Mouse (Mus musculus) embryonic facial prominence, embryonic 10.5 days (tissue): ENCODE measurements around the gene Hapln4. TPM values are rescaled to one million over a fixed set of nuclear protein-coding genes. Genes with fewer than 3 reads are reported as not detected.
"Not testable (repeated sequence)": the region's sequence is repeated elsewhere in the genome, so short reads cannot be mapped to it uniquely, and the experiment has no call there.

Experiments used
- DNase-seq: peaks from one replicate; pipeline ENCODE4 v3.0.0-alpha.2; 2017; ENCODE audit warnings: low spot score
- H3K27ac ChIP-seq: fragments of 300-500 bp; sonication (generic); replicated peaks from 2 replicates; pipeline ENCODE4 v1.5.1; 2016; ENCODE audit warnings: mild to moderate bottlenecking
- H3K27me3 ChIP-seq: fragments of 300-500 bp; sonication (generic); replicated peaks from 2 replicates; pipeline ENCODE4 v1.6.1; 2016; ENCODE audit warnings: low read depth, mild to moderate bottlenecking; ENCODE audit not compliant: poor library complexity, severe bottlenecking
- H3K36me3 ChIP-seq: fragments of 300-500 bp; sonication (generic); replicated peaks from 2 replicates; pipeline ENCODE4 v1.6.1; 2016; ENCODE audit warnings: mild to moderate bottlenecking, moderate library complexity
- H3K4me1 ChIP-seq: fragments of 300-500 bp; sonication (generic); 2 replicates; pipeline ENCODE4 v1.6.1; 2016
- H3K4me3 ChIP-seq: fragments of 300-500 bp; sonication (generic); 2 replicates; pipeline ENCODE4 v1.5.1; 2016; ENCODE audit warnings: mild to moderate bottlenecking, moderate library complexity
- H3K9me3 ChIP-seq: fragments of 300-500 bp; sonication (generic); 2 replicates; pipeline ENCODE4 v1.6.1; 2016; ENCODE audit warnings: mild to moderate bottlenecking
- WGBS: fragments of 180-500 bp; shearing (Covaris S2); methylation state at CpG from one replicate; pipeline ENCODE4 v1.1.7; 2016; 5-methylcytosine and 5-hydroxymethylcytosine counted together
- polyA plus RNA-seq: library from polyadenylated mRNA; unstranded; fragments of >200 nt; fragmentation: Nextera tagmentation; extraction: Ambion mirVana; gene quantifications from 2 replicates; pipeline ENCODE4 v1.2.1, GENCODE M21; 2016

Gene Hapln4
- 0.14 and 0.24 TPM in 2 replicates for polyA plus RNA-seq

- WGBS, result under 1% methylated on average over 26 of the region's 26 CpGs
- H3K36me3 ChIP-seq, result no peaks in the 10 kb centered on the region
- peak within 1 kb of the TSS; percentile 56 for H3K4me3 ChIP-seq
- H3K27me3 ChIP-seq, result peaks cover 72% of the 10 kb centered on the region
- peaks cover 29% of the 10 kb centered on the region for H3K4me1 ChIP-seq
- H3K27ac ChIP-seq, result no peak within 1 kb of the TSS
- peak; percentile 84 for DNase-seq
- no peaks in the 10 kb centered on the region for H3K9me3 ChIP-seq
These were observed at the start of gene Hapln4 for GRCm38 (mm10) chr8:70083285-70083684. Gene Hapln4 (plus strand): TSS chr8:70083457.

DNA sequence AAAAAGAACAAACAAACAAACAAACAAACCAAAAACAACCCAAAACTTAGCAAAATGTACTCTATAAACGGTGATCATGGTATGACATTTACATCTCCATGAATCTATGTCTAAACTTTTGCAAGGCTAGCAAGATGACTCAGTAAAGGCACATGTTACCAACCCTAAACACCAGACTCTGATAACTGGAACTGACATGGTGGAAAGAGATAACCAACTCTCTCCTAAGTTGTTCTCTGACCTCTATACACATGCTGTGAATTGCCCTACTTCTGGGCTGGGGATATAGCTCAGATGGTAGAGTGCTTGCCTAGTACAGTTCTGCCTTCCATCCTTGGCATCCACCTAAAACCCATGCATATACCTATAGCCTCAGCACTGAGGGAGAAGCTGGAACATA is 45.3 kb upstream of the Hapln4 start:
- Histone ChIP-seq H3K9me3 (no peaks in the 10 kb centered on the region), H3K27me3 (no peaks in the 10 kb centered on the region), H3K4me1 (peaks cover 23% of the 10 kb centered on the region), H3K27ac (no peak overlapping the region), H3K4me3 (no peak overlapping the region), H3K36me3 (peaks cover 54% of the 10 kb centered on the region)
- no peak for DNase-seq
- 94% methylated on average over 1 of the region's 1 CpGs for WGBS

DNA sequence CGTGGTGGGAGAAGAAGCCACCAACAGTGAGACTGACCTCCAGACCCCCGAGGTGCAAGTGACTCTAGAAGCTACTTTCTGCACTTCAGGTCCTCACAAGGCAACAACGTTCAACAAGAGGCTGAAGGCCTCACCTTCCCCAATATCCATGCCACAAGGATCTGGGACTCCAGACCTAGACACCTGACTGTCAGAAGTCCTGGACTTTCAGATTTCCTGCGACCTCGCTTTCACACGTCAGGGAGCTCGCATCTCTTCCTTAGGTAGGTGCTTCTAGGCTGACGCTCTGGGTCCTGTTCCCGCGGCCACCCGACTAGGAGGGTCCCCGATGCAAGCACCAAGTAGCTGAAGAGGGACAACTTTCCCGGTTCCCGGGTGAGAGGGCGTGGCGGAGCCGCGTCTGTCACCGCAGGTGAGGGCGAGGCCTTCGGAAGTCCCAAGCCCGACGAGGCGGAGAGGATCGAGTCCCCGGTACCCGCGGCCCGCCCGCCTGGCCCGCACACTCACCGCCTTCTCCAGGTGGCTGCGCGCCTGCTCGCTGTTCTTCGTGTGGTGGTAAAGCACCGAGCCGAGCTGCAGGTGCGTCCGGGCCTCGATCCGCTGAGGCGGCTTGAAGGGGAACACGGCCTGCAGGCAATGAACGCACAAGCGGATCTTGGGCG is 41.2 kb upstream of the Hapln4 start:
- no peak for DNase-seq
- Histone ChIP-seq H3K4me1 (peaks cover 38% of the 10 kb centered on the region), H3K27ac (peak overlapping the region; percentile 91), H3K36me3 (peaks cover 24% of the 10 kb centered on the region), H3K4me3 (peak overlapping the region; percentile 81), H3K9me3 (no peaks in the 10 kb centered on the region), H3K27me3 (no peaks in the 10 kb centered on the region)
- 1% methylated on average over 47 of the region's 47 CpGs for WGBS

DNA sequence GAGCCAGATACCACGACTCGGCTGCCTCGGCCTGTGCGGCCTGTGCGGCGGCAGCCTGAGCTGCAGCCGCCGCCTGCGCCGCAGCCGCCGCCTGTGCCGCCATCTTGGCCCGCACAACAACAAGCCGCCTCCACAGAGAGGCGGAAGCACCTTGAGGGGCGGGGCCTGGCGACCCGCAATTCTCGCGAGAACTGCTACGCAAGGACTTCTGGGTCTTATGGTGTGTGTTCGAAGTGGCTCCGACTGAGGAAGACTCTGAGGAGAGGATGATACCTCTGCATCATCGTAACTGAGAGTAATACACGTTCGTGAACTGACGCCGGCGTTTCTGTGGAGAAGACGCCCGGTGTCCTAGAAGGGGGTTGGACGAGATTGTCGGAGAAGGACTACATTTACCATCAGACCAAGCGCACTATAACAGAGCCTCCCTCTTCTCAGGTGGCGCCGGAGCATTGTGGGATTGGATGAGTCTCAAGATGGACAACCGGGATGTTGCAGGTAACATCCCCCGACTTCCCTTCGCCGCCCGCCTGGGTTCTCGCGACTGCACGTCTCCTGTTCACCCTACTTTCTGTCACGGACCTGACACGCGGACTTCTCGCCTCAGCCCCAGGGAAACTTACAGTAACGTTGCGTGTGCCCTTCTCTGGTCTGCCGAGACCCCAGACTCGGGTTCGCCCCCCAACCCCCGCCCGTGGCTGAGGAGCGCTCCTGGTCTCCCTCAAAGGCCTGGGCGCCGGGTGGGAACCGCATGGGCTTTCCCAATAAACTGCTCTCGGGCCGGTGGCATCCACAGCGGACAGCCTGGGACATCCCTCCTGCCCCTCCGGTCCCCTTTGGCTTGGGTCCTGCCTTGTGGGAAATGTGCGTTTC is 40.4 kb upstream of the Hapln4 start, which contains the start of the genes Mau2 and Sugp1:
Gene Mau2 (minus strand): TSS at position 152 of the 873 bp plus-strand sequence.
Gene Sugp1 (plus strand): TSS at position 231 of the 873 bp plus-strand sequence.
- H3K36me3 ChIP-seq, result peaks cover 19% of the 10 kb centered on the region
- H3K4me3 ChIP-seq, result peak within 1 kb of the TSS; percentile 81
- H3K27me3 ChIP-seq, result no peaks in the 10 kb centered on the region
- peak; percentile 96 for DNase-seq
- peaks cover 39% of the 10 kb centered on the region for H3K4me1 ChIP-seq
- peak within 1 kb of the TSS; percentile 91 for H3K27ac ChIP-seq
- H3K9me3 ChIP-seq, result no peaks in the 10 kb centered on the region
- under 1% methylated on average over 65 of the region's 65 CpGs for WGBS

- Histone ChIP-seq H3K27ac (no peak overlapping the region), H3K36me3 (peaks cover 23% of the 10 kb centered on the region), H3K4me3 (peak overlapping the region; percentile 81), H3K9me3 (no peaks in the 10 kb centered on the region), H3K4me1 (peaks cover 41% of the 10 kb centered on the region), H3K27me3 (no peaks in the 10 kb centered on the region)
- no peak for DNase-seq
- 87% methylated on average over 5 of the region's 5 CpGs for WGBS
These were observed 39.3 kb upstream of the Hapln4 start for GRCm38 (mm10) chr8:70043996-70044395.

DNA sequence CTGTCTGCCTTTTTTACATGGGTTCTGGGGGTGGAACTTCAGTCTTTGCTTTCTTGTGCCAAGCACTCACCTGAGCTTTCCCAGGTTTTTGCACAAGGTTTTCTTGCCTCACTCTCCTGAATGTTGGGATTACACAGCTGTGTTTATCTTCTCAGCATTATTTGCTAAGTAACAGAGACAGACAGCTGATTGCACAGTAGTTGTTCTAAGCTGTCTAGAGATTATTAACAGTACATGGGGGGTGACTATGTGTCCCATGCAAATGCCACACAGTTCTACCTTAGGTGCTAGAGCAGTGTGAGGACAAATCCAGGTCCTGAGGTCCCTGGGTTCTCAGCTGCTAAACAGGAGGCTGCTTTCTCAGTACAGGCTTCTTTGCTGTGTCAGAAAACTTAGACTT is 33.6 kb upstream of the Hapln4 start:
- H3K9me3 ChIP-seq, result no peaks in the 10 kb centered on the region
- H3K36me3 ChIP-seq, result peaks cover 67% of the 10 kb centered on the region
- H3K4me1 ChIP-seq, result peaks cover 4% of the 10 kb centered on the region; the same call in 1 of the 2 replicates
- no peak for DNase-seq
- H3K27me3 ChIP-seq, result no peaks in the 10 kb centered on the region
- H3K27ac ChIP-seq, result no peak overlapping the region
- no peak overlapping the region for H3K4me3 ChIP-seq

DNA sequence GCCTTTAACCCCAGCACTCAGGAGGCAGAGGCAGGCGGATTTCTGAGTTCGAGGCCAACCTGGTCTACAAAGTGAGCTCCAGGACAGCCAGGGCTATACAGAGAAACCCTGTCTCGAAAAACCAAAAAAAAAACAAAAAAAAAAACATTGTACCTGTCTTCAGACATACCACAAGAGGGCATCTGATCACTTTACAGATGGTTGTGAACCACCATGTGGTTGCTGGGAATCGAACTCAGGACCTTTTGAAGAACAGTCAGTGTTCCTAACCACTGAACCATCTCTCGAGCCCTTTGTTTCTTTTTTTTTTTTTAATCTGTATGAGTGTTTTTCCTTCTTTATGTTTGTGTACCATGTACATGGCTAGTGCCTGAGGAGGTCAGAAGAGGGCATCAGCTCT is 32.8 kb upstream of the Hapln4 start:
- WGBS, result 87% methylated on average over 5 of the region's 5 CpGs
- not testable (repeated sequence) for DNase-seq, H3K4me3 ChIP-seq, H3K27ac ChIP-seq, H3K27me3 ChIP-seq, H3K9me3 ChIP-seq, H3K4me1 ChIP-seq
- H3K36me3 ChIP-seq, result peaks cover 75% of the 10 kb centered on the region

- no peak overlapping the region for H3K27ac ChIP-seq
- no peak for DNase-seq
These were observed 25.5 kb upstream of the Hapln4 start for GRCm38 (mm10) chr8:70057721-70058120.

GRCm38 (mm10) chr8:70071836-70072440 is 11.3 kb upstream of the Hapln4 start:
- H3K4me3 ChIP-seq, result no peak overlapping the region
- peaks cover 10% of the 10 kb centered on the region for H3K4me1 ChIP-seq
- H3K36me3 ChIP-seq, result peaks cover 59% of the 10 kb centered on the region
- peaks cover 14% of the 10 kb centered on the region for H3K27me3 ChIP-seq
- H3K27ac ChIP-seq, result no peak overlapping the region
- H3K9me3 ChIP-seq, result no peaks in the 10 kb centered on the region
- 80% methylated on average over 2 of the region's 2 CpGs for WGBS
- DNase-seq, result no peak

More at GRCm38 (mm10) chr8:70057721-70058120, 25.5 kb upstream of the Hapln4 start:
- H3K4me1 ChIP-seq, result no peaks in the 10 kb centered on the region
- H3K27me3 ChIP-seq, result no peaks in the 10 kb centered on the region
- H3K9me3 ChIP-seq, result no peaks in the 10 kb centered on the region
- H3K4me3 ChIP-seq, result no peak overlapping the region
- 84% methylated on average over 1 of the region's 1 CpGs for WGBS
- H3K36me3 ChIP-seq, result peaks cover 95% of the 10 kb centered on the region

GRCm38 (mm10) chr8:70072441-70073069 is 10.7 kb upstream of the Hapln4 start, which contains the start of gene Tm6sf2:
Gene Tm6sf2 (plus strand): TSS chr8:70072924.
- Histone ChIP-seq H3K4me3 (peak within 1 kb of the TSS; percentile 41), H3K27ac (no peak within 1 kb of the TSS)

DNA sequence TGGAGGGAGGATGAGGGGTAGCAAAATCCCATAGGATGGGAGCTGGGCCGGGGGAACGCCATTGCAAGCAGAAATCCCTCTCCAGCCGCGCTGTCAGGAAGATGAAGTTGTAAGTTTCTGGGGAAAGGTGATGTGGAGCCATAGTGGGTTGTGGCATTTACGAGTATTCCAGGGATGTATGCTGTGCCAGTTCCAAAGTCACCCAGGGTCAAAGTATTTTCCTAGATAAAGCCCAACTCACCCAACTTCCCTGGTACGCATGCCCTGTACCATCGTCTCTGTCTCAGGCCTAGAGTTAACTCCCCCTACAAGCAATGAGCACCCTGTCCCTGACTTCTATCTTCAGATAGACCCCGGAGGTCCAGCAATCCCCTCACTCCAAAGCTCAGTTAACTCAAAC is 10.1 kb upstream of the Hapln4 start:
- 59% methylated on average over 8 of the region's 8 CpGs for whole genome bisulfite sequencing
- peak overlapping the region; percentile 41 for H3K4me3 ChIP-seq
- no peak for DNase-seq
- peaks cover 10% of the 10 kb centered on the region for H3K4me1 ChIP-seq
- peaks cover 14% of the 10 kb centered on the region for H3K27me3 ChIP-seq
- H3K9me3 ChIP-seq, result no peaks in the 10 kb centered on the region
- H3K27ac ChIP-seq, result no peak overlapping the region
- H3K36me3 ChIP-seq, result peaks cover 47% of the 10 kb centered on the region

More at GRCm38 (mm10) chr8:70072441-70073069, 10.7 kb upstream of the Hapln4 start, which contains the start of gene Tm6sf2:
- Histone ChIP-seq H3K9me3 (no peaks in the 10 kb centered on the region), H3K36me3 (peaks cover 53% of the 10 kb centered on the region), H3K4me1 (peaks cover 10% of the 10 kb centered on the region), H3K27me3 (peaks cover 14% of the 10 kb centered on the region)
- DNase-seq, result peak; percentile 19
- WGBS, result 10% methylated on average over 27 of the region's 27 CpGs

GRCm38 (mm10) chr8:70073682-70074081 is 9.6 kb upstream of the Hapln4 start:
- H3K36me3 ChIP-seq, result peaks cover 41% of the 10 kb centered on the region
- WGBS, result 82% methylated on average over 1 of the region's 1 CpGs
- H3K4me1 ChIP-seq, result peaks cover 10% of the 10 kb centered on the region
- DNase-seq, result no peak
- H3K4me3 ChIP-seq, result no peak overlapping the region
- H3K27ac ChIP-seq, result no peak overlapping the region
- H3K9me3 ChIP-seq, result no peaks in the 10 kb centered on the region
- H3K27me3 ChIP-seq, result peaks cover 14% of the 10 kb centered on the region
